8 mouse cellular contexts compared by ENCODE assay signal in the genomic region with DNA sequence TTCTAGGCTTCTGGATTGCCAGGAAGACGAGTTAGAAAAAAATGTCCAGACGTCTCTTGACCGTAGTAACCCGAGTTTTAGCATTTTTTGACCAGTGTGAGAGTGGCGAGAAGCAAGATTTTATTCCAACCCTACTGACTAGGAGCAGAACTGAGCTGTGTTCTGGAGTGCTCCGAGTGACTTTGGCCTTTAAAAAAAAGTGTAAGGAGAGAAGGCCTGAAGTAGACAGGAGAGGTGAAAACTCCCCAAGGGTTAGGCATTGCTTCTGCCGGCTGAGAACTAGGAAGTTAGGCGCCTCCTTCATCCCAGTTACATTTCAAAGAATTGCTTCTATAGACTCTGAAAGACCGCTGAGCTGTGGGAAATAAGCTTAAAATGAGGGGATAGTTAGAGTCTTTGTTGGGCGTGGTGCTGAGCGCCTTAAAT. TPM values are rescaled to one million over a fixed set of nuclear protein-coding genes. Genes with fewer than 3 reads are reported as not detected.
DNase-seq lines count a peak whose midpoint lies in the region; ATAC-seq and TF ChIP-seq lines count a peak whose summit lies in the region.

No protein-coding gene starts in this region.

- TF ChIP-seq CTCF in left cerebral cortex, adult 2 months (IDR thresholded peaks at IDR 0.05), result no peak

- H3K4me2 ChIP-seq in forebrain, embryonic 13.5 days, result peak overlapping the region; percentile 74
- peak overlapping the region; percentile 51 for H3K4me2 ChIP-seq in limb, embryonic 15.5 days
- H3K4me2 ChIP-seq in stomach, embryonic 14.5 days (replicated peaks; ENCODE audit: low read depth, low read length), result peak overlapping the region; percentile 60

- intact Hi-C loops in left cerebral cortex, adult 2 months (cut with DNase I), result loop anchor here (5.0 to 10.0 kb wide), 6 partner anchors 125 to 552 kb away; a partner anchor contains a TSS

- H3K9me3 ChIP-seq in forebrain, embryonic 13.5 days (replicated peaks), result no peaks in the 10 kb centered on the region
- no peaks in the 10 kb centered on the region for H3K9me3 ChIP-seq in limb, embryonic 15.5 days
- no peaks in the 10 kb centered on the region for H3K9me3 ChIP-seq in stomach, embryonic 14.5 days (ENCODE audit: control insufficient read depth, low read depth, low read length)

- WGBS in forebrain, embryonic 13.5 days, result 0% methylated on average over 11 of the region's 11 CpGs
- under 1% methylated on average over 11 of the region's 11 CpGs for WGBS in limb, embryonic 15.5 days
- WGBS in stomach, embryonic 14.5 days, result under 1% methylated on average over 11 of the region's 11 CpGs

- peak overlapping the region; percentile 98 for H3K27ac ChIP-seq in left cerebral cortex, adult 2 months
- peak overlapping the region; percentile 92 for H3K27ac ChIP-seq in forebrain, embryonic 13.5 days
- H3K27ac ChIP-seq in limb, embryonic 15.5 days, result peak overlapping the region; percentile 98
- peak overlapping the region; percentile 96 for H3K27ac ChIP-seq in stomach, embryonic 14.5 days (ENCODE audit: low read length)

- peak overlapping the region; percentile 90 for H3K4me3 ChIP-seq in left cerebral cortex, adult 2 months
- peak overlapping the region; percentile 90 for H3K4me3 ChIP-seq in forebrain, embryonic 13.5 days
- peak overlapping the region; percentile 83 for H3K4me3 ChIP-seq in limb, embryonic 15.5 days
- peak overlapping the region; percentile 96 for H3K4me3 ChIP-seq in stomach, embryonic 14.5 days (ENCODE audit: low read depth, low read length)

- DNase-seq in left cerebral cortex, adult 2 months (ENCODE audit: extremely low spot score in 1 of 2, low spot score in 2 of 2), result peak in 1 of 2 experiments; percentile 9
- DNase-seq in left cerebral cortex, adult 18-20 months (ENCODE audit: low spot score in 2 of 2), result no peak
- peak; percentile 63 for DNase-seq in adipocyte (ENCODE audit: low spot score)
- no peak for DNase-seq in cerebellum, adult 8-10 months
- DNase-seq in urinary bladder, postnatal 14 days (ENCODE audit: low spot score), result no peak

- no peak for ATAC-seq in forebrain, embryonic 13.5 days
- no peak for ATAC-seq in limb, embryonic 15.5 days (ENCODE audit: insufficient number of reproducible peaks, low FRiP score, low TSS enrichment, low read depth)
- ATAC-seq in stomach, embryonic 14.5 days (ENCODE audit: insufficient number of reproducible peaks, insufficient read depth, low FRiP score, low read depth), result no peak

- peak overlapping the region; percentile 97 for H3K9ac ChIP-seq in forebrain, embryonic 13.5 days
- peak overlapping the region; percentile 98 for H3K9ac ChIP-seq in limb, embryonic 15.5 days
- peak overlapping the region; percentile 97 for H3K9ac ChIP-seq in stomach, embryonic 14.5 days (replicated peaks; ENCODE audit: low read depth, low read length)

- H3K27me3 ChIP-seq in forebrain, embryonic 13.5 days, result no peaks in the 10 kb centered on the region
- no peaks in the 10 kb centered on the region; the same call in 1 of the 2 replicates for H3K27me3 ChIP-seq in limb, embryonic 15.5 days
- no peaks in the 10 kb centered on the region for H3K27me3 ChIP-seq in stomach, embryonic 14.5 days (ENCODE audit: control insufficient read depth, insufficient read depth, low read length)

- no peaks in the 10 kb centered on the region for H3K36me3 ChIP-seq in forebrain, embryonic 13.5 days (ENCODE audit: poor library complexity, severe bottlenecking)
- H3K36me3 ChIP-seq in limb, embryonic 15.5 days, result no peaks in the 10 kb centered on the region
- no peaks in the 10 kb centered on the region for H3K36me3 ChIP-seq in stomach, embryonic 14.5 days (ENCODE audit: control insufficient read depth, insufficient read depth, low read length)

- peaks cover 8% of the 10 kb centered on the region for H3K4me1 ChIP-seq in forebrain, embryonic 13.5 days
- peaks cover 12% of the 10 kb centered on the region for H3K4me1 ChIP-seq in limb, embryonic 15.5 days
- H3K4me1 ChIP-seq in stomach, embryonic 14.5 days (ENCODE audit: control insufficient read depth, insufficient read depth, low read length), result peaks cover 6% of the 10 kb centered on the region; the same call in 1 of the 2 replicates

RNA-seq across cellular contexts. Expression of a gene that starts 0.9 kb away (rescaled TPM):
- 10 to 100 TPM; 12.2 to 13.1 TPM for total RNA-seq in left cerebral cortex, adult 2 months (2021)
- total RNA-seq in left cerebral cortex, adult 18-20 months (2021), result 10 to 100 TPM; 14.2 to 15.9 TPM
- polyA plus RNA-seq in forebrain, embryonic 13.5 days (2015; fragmentation: Nextera tagmentation; extraction: Ambion mirVana), result 24.1 and 24.3 TPM in 2 replicates
- polyA plus RNA-seq in limb, embryonic 15.5 days (2015; fragmentation: Nextera tagmentation; extraction: Ambion mirVana), result 48.2 and 51.2 TPM in 2 replicates
- polyA plus RNA-seq in stomach, embryonic 14.5 days (2014; fragmentation: Nextera tagmentation; extraction: Ambion mirVana), result 53.0 and 58.2 TPM in 2 replicates

RNA-seq across cellular contexts. Expression of a gene that starts 49.7 kb away (rescaled TPM):
- under 1 TPM; 0.61 to 0.72 TPM for total RNA-seq in left cerebral cortex, adult 2 months (2021)
- under 1 TPM; 0.16 to 0.70 TPM for total RNA-seq in left cerebral cortex, adult 18-20 months (2021)
- polyA plus RNA-seq in forebrain, embryonic 13.5 days (2015; fragmentation: Nextera tagmentation; extraction: Ambion mirVana), result 0.05 and 0.98 TPM in 2 replicates
- polyA plus RNA-seq in limb, embryonic 15.5 days (2015; fragmentation: Nextera tagmentation; extraction: Ambion mirVana), result 9.6 and 17.0 TPM in 2 replicates
- 0.78 and 0.86 TPM in 2 replicates for polyA plus RNA-seq in stomach, embryonic 14.5 days (2014; fragmentation: Nextera tagmentation; extraction: Ambion mirVana)

RNA-seq across cellular contexts. Expression of a gene that starts 50.3 kb away (rescaled TPM):
- total RNA-seq in left cerebral cortex, adult 2 months (2021), result not detected
- not detected for total RNA-seq in left cerebral cortex, adult 18-20 months (2021)
- polyA plus RNA-seq in forebrain, embryonic 13.5 days (2015; fragmentation: Nextera tagmentation; extraction: Ambion mirVana), result 0.14 TPM in 1 of 2 replicates, not detected in the other
- not detected in 2 replicates for polyA plus RNA-seq in limb, embryonic 15.5 days (2015; fragmentation: Nextera tagmentation; extraction: Ambion mirVana)
- 0.27 TPM in 1 of 2 replicates, not detected in the other for polyA plus RNA-seq in stomach, embryonic 14.5 days (2014; fragmentation: Nextera tagmentation; extraction: Ambion mirVana)
